Mouse (Mus musculus) small intestine, adult 2 months (tissue): ENCODE measurements around the gene P3h4.
A peak's percentile ranks its signal among the peaks of the same experiment; 100 is the strongest.

Experiments
- CTCF ChIP-seq: fragments of 200-500 bp; IDR thresholded peaks from 2 replicates; pipeline ENCODE4 v1.5.1; 2012; ENCODE audit warnings: low read depth, mild to moderate bottlenecking, control low read depth, inconsistent platforms, low read length, moderate library complexity, mixed read lengths; ENCODE audit not compliant: insufficient replicate concordance, insufficient read length; ENCODE audit errors: extremely low read depth
- POLR2A ChIP-seq: fragments of 200-500 bp; IDR thresholded peaks from 2 replicates; pipeline ENCODE4 v1.6.1; 2012; ENCODE audit warnings: low read depth, mild to moderate bottlenecking, control low read depth, inconsistent platforms, low read length, moderate library complexity

- TF ChIP-seq CTCF (peak; percentile 84; the same call in 1 of the 2 replicates), POLR2A (no peak)
Measured at GRCm38 (mm10) chr11:100408076-100408834, 6.4 kb downstream of the P3h4 start.
